Mouse (Mus musculus) CH12.LX (cell line): ENCODE results near the gene Olfr524.

Source experiments
- BHLHE40 ChIP-seq: IDR thresholded peaks from 2 replicates; pipeline ENCODE4 v1.6.1; 2011; ENCODE audit warnings: mild to moderate bottlenecking, low read depth, low read length, improper control_type of control experiment
- CTCF ChIP-seq, 2 experiments: IDR thresholded peaks in 1 of 2; conservative IDR thresholded peaks in 1 of 2; 2 replicates each; pipeline ENCODE4 v1.5.1; 2011 to 2012; ENCODE audit warnings: low read depth in 2 of 2, low read length in 2 of 2, improper control_type of control experiment in 1 of 2, inconsistent platforms in 1 of 2, mild to moderate bottlenecking in 1 of 2, moderate library complexity in 1 of 2
- MAFK ChIP-seq: IDR thresholded peaks from 2 replicates; pipeline ENCODE4 v1.6.1; 2011; ENCODE audit warnings: low read length, improper control_type of control experiment; ENCODE audit not compliant: insufficient replicate concordance
- POLR2A ChIP-seq: IDR thresholded peaks from 2 replicates; pipeline ENCODE4 v1.6.1; 2011; ENCODE audit warnings: low read depth, mild to moderate bottlenecking, improper control_type of control experiment, low read length
- POLR2AphosphoS2 ChIP-seq: IDR thresholded peaks from 2 replicates; pipeline ENCODE4 v1.6.1; 2011; ENCODE audit warnings: low read depth, low read length, improper control_type of control experiment
- RCOR1 ChIP-seq: conservative IDR thresholded peaks from 2 replicates; pipeline ENCODE4 v1.6.1; 2012; ENCODE audit warnings: low read depth, mild to moderate bottlenecking, inconsistent platforms, low read length, improper control_type of control experiment
- SMC3 ChIP-seq: IDR thresholded peaks from 2 replicates; pipeline ENCODE4 v1.6.1; 2011; ENCODE audit warnings: low read depth, low read length, improper control_type of control experiment
- ZNF384 ChIP-seq: IDR thresholded peaks from 2 replicates; pipeline ENCODE4 v1.6.1; 2012; ENCODE audit warnings: low read depth, low read length, improper control_type of control experiment, inconsistent platforms

DNA sequence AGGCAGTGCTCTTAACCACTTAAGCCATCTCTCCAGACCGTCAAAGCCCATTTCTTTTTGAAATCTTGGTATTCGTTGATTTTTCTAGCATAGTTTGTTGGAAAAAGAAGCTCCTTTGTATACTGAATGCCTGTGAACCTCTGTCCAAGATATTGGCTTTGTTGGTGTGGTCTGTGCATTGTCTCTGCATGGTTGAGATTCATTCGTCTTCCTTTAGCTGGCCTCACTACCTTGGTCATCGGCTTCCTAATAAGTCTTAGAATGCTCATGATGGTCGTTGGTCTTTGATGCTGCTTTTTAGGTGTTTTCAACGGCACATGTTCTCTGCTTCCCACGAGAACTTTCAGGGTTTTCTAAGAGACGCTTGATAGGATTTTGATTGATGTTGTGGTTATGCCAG lies 9.8 kb downstream of the Olfr524 start:
- TF ChIP-seq BHLHE40, result no peak
- TF ChIP-seq MAFK, result no peak
- no peak for TF ChIP-seq CTCF (conservative IDR thresholded peaks at IDR 0.05 in 1 of 2, IDR thresholded peaks at IDR 0.05 in 1 of 2; ENCODE audit: low read depth in 2 of 2, low read length in 2 of 2)
- TF ChIP-seq POLR2A, result no peak
- TF ChIP-seq SMC3, result no peak
- TF ChIP-seq ZNF384, result no peak
- no peak for TF ChIP-seq RCOR1
- no peak for TF ChIP-seq POLR2AphosphoS2
